Mouse (Mus musculus): ENCODE measurements around the gene Atp6v0a1.
A peak's percentile ranks its signal among the peaks of the same experiment; 100 is the strongest.

Gene Atp6v0a1

GRCm38 (mm10) chr11:101027121-101027520, 17.9 kb downstream of the Atp6v0a1 start:
- DNase-seq (ENCODE audit: low read depth): no peak

DNA sequence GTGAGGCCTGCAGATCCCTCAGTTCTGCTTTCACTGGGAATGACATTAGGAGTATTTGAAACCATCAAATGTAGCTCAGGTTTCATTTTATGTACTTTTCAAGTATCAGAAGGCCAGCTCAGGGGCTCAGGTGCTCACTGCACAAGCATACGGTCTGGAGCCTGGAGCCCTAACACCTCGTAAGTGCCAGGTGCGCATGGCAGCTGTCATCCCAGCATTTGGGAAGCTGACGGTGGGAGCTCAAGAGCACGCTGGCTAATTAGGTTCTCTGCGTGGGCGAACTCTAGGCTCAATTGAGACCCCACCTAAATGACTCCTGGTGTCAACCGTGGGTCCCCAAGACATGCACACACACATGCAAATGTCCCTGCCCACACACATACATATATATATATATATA, 20.1 kb downstream of the Atp6v0a1 start:
- no peak for DNase-seq (ENCODE audit: low read depth)

- no peak for DNase-seq (ENCODE audit: low read depth)
Measured at GRCm38 (mm10) chr11:101030136-101030807, 21.0 kb downstream of the Atp6v0a1 start.

DNA sequence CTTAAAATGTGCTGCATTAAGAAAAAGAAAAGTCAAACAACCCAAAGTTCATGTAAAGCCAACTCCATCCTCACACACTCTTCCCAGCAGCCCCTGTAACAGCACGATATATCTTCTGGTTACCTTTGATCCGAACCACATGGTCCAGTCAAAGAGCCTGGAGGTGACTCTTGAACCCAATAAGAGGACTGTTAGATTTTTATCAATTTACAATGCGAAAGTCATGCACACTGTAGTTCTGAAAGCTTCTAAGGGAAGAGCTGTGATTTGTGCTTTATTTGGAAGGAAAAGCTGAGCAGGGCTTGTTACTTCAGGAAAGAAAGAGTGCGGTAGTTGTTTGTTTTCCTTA, 21.5 kb downstream of the Atp6v0a1 start:
- no peak for DNase-seq (ENCODE audit: low read depth)

GRCm38 (mm10) chr11:101031470-101031869, 22.2 kb downstream of the Atp6v0a1 start:
- DNase-seq (ENCODE audit: low read depth): no peak

- DNase-seq (ENCODE audit: low read depth): no peak
Measured at GRCm38 (mm10) chr11:101033856-101034500, 24.7 kb downstream of the Atp6v0a1 start.

DNA sequence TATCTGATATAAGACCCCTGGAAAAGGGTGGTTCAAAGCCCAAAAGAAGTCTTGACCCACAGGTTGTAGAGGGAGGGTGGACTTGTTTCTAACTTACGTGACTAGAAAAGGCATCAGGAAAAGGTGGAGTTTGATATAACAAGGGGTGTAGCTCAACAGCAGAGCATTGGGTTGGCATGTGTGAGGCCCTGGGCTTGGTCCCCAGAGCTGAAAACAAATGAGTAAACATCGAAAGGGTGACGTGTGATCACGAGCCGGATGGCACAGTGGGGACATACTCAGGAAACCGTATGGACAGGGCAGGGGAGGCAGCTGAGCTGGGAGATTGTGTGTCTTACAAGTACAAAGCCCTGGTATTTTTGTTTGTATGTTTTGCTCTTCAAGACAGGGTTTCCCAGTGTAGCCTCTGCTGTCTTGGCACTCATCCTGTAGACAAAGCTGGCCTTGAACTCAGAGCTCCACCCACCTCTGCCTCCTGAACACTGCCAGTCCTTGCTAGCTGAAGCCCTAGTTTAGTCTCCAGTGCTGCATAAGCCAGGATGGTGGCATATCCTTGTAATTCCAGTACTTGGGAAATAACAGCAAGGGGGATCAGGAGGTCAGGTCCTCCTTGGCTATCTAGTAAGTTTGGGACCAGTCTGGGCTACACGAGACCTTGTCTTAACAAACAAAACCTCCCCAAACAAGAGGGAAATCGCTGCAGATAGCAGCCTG, 25.5 kb downstream of the Atp6v0a1 start:
- DNase-seq (ENCODE audit: low read depth): no peak

DNA sequence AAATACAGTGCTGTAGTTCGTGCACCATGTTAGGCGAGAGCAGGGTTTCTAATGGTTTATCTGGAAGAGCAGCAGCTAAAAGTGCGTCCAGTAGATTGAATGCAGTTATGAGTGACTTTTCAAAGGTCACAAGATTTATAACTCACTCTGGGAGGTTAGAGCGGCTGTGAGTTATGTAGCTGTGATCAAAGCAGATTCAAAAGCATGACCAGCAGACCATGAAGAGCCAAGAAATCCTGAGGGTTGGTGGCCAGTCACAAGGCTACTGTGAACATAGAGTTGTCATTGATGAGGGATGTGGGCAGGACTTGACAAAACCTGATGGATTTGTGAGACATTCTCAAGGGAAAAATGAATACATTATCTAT, 26.1 kb downstream of the Atp6v0a1 start:
- DNase-seq (ENCODE audit: low read depth): no peak

DNA sequence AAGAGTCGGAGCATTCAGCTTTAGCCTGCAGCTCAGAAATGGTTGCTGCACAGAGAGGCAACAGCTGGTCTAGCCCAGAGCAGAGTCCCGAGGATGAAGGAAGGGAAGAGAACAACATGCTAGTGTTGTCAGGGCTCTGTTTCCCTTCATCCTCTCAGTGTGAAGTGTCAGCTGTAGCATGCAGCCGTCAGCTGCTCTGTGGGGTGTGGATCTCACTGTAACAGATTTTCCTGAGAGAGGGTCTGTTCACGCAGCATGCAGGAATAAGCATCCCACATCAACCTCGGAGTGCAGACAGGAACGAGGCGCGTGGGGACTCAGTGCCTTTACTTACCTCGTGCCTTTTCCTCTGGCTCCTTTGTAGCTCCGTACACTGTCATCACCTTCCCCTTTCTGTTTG, 28.5 kb downstream of the Atp6v0a1 start:
- no peak for DNase-seq (ENCODE audit: low read depth)

DNA sequence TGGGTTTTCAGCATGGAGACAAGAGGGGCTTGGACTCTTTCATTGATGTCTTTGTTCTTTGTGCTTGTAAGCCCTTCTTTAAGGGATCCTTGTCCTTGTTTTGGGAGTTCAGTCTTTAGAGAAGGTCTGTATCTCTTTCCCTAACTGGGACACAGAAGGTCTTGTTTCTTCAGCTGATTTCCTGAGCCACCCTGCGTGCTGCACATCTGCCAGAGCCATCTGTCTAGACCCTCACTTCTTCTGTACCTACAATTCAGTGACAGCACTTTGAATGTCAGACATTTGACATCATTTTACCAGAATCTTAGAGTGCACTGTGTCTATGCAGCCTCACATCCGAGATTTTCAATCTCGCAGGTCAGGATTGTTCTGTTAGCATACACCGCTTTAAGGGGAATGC, 36.6 kb downstream of the Atp6v0a1 start:
- no peak for DNase-seq (ENCODE audit: low read depth)

- DNase-seq (ENCODE audit: low read depth): no peak
Measured at GRCm38 (mm10) chr11:101046440-101046839, 37.2 kb downstream of the Atp6v0a1 start.

- no peak for DNase-seq (ENCODE audit: low read depth)
Measured at GRCm38 (mm10) chr11:101047502-101047901, 38.2 kb downstream of the Atp6v0a1 start.

GRCm38 (mm10) chr11:101050359-101050758, 41.1 kb downstream of the Atp6v0a1 start:
- no peak for DNase-seq (ENCODE audit: low read depth)

DNA sequence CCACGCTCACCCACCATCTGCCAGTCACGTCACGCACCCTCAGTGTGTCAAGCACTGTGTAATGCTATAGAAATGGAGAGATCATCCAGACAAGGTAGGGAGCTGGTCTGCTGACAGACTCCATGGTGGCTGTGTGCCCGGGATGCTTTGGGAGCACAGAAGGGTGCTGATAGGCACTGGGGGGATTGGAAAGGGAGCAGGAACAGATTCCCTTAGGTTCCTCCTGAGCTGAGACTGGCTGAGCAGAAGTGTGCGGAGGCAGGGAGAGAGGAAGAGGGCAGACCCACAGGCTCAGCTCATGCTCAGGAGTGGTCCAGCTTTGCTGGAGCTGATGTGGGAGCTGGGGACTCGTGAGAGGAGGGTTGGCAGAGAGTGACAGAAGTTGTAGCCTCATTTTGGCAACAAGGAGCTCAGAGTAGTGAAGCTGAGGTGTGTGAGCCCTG, 41.8 kb downstream of the Atp6v0a1 start:
- no peak for DNase-seq (ENCODE audit: low read depth)

DNA sequence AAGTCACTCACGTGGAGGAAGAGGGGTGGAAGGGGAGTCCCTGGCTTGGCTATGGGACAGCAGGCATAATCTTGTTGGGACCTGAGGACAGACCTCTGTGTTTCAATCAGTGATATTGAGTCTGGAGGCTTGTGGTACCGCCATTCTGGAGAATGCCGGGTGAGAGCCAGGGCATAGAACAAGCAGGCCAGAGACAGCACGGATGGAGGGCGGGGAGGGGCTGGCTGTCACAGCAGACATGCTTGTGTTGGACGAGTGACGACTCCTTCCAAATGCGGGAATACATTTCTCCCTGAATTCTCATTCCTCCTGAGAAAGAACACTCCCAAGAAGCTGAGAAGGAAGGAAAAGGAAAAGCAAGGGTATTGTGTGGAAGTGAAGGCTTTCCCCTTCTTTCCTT, 42.4 kb downstream of the Atp6v0a1 start:
- no peak for DNase-seq (ENCODE audit: low read depth)

- no peak for DNase-seq (ENCODE audit: low read depth)
Measured at GRCm38 (mm10) chr11:101052751-101053473, 43.7 kb downstream of the Atp6v0a1 start.

- DNase-seq (ENCODE audit: low read depth): no peak
Measured at GRCm38 (mm10) chr11:101053974-101054373, 44.7 kb downstream of the Atp6v0a1 start.

DNA sequence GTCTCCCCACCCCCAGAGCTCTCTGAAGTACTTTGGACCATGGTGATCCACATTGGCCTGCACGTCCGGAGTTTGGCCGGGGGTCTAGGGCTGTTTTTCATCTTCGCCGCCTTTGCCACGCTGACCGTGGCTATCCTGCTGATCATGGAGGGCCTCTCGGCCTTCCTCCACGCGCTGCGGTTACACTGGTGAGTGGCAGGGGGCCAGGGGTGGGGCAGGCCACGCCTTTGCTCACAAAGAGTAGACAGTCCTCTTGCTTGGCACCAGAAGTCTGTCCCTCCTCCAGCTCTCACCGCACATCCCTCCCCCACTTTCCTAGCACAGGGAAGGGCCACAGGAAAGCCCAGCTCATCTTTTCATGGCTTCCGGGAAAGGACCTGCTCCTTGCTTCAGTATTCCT, 46.2 kb downstream of the Atp6v0a1 start:
- DNase-seq (ENCODE audit: low read depth): no peak

DNA sequence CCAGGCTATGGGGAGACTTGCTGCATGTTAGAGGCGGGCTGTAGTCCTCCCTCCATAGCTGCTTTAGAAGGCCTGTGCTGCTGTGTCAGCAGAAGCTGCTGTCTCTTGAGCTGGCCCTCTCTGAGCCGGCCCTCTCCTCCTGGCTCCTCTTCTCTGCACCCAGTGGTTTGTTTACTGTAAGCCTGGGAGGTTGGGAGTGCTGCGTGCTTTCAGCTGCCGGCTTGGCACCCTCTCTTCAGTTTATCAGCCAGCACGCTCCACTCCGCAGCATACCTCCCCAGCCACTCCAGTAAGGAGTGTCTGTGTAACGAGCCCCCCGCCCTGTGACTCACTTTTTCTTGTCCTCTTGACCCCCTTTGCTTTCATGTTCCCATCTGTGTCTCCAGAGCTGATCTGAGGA, 47.6 kb downstream of the Atp6v0a1 start:
- DNase-seq (ENCODE audit: low read depth): no peak

- DNase-seq (ENCODE audit: low read depth): peak; percentile 77
Measured at GRCm38 (mm10) chr11:101057860-101058259, 48.6 kb downstream of the Atp6v0a1 start.

GRCm38 (mm10) chr11:101058726-101059125, 49.5 kb downstream of the Atp6v0a1 start:
- DNase-seq (ENCODE audit: low read depth): no peak

- DNase-seq (ENCODE audit: low read depth): no peak
Measured at GRCm38 (mm10) chr11:101059473-101059872, 50.2 kb downstream of the Atp6v0a1 start.

DNA sequence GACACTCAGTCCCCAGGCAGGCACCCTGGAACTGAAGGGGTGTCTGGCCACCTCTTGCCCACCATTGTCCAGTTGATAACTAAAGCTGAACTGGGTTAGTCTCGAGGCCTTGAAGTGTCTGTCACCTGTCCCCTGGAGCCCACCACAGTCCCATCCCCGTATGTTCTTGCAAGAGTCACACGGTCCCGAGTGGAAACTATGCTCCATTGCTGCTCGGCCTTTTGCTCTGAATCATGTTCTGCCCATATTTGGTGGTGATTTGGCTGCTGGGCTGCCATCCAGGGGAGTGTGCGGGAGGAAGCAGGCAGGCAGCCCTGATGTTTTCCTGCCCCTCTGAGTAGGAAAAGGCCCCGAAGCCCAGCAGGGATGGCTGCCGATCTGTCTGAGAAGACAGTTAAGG, 50.9 kb downstream of the Atp6v0a1 start:
- no peak for DNase-seq (ENCODE audit: low read depth)
